Mouse (Mus musculus): ENCODE data around the gene Tmem30c. TPM values are rescaled to one million over a fixed set of nuclear protein-coding genes. Genes with fewer than 3 reads are reported as not detected.
A peak's percentile ranks its signal among the peaks of the same experiment; 100 is the strongest.

Gene Tmem30c
- polyA plus RNA-seq, 1 experiment, result not detected

DNA sequence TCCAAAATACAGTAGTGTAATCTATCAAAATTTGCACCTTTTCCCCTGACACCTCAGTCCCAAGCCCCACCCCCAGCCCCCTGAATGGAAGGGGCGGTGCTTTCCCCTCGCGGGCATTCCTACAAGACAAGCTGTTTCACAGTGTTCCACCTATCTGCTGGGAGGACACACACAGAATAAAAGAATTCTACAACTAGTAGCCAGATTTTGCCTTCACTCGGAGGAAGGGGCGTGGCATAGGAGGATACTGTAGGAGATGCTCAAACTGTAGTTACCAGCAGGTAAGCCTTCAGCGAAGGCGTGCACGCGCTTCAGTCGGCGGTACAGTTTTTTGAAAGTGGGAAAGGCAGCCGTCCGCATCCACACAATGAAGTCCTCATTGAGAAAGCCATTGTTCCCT lies 22.9 kb downstream of the Tmem30c start:
- 93% methylated on average over 13 of the region's 13 CpGs for WGBS

GRCm38 (mm10) chr16:57268058-57268841 lies 24.4 kb downstream of the Tmem30c start:
- no peaks in the 10 kb centered on the region for H3K27me3 ChIP-seq (replicated peaks; ENCODE audit: control insufficient read depth, insufficient read depth, low read length)
- no peaks in the 10 kb centered on the region for H3K36me3 ChIP-seq (ENCODE audit: control insufficient read depth, insufficient read depth, low read length)
- H3K4me1 ChIP-seq (ENCODE audit: control insufficient read depth, insufficient read depth, low read length), result no peaks in the 10 kb centered on the region
- H3K4me3 ChIP-seq (ENCODE audit: insufficient read depth, low read depth, low read length), result no peak overlapping the region
- H3K27ac ChIP-seq (ENCODE audit: insufficient read depth, low read depth, low read length), result no peak overlapping the region
- no peak for DNase-seq
- no peak for TF ChIP-seq CTCF (conservative IDR thresholded peaks at IDR 0.05; ENCODE audit: insufficient read depth, insufficient read length, low read depth, low read length)
- no peak for TF ChIP-seq POLR2A (IDR thresholded peaks at IDR 0.05; ENCODE audit: low read depth, low read length)
- 88% methylated on average over 14 of the region's 14 CpGs for WGBS

More for the DNA sequence above, 22.9 kb downstream of the Tmem30c start:
- TF ChIP-seq POLR2A (IDR thresholded peaks at IDR 0.05; ENCODE audit: low read depth, low read length), result no peak
- no peak for TF ChIP-seq CTCF (conservative IDR thresholded peaks at IDR 0.05; ENCODE audit: insufficient read depth, insufficient read length, low read depth, low read length)
- H3K27me3 ChIP-seq (replicated peaks; ENCODE audit: control insufficient read depth, insufficient read depth, low read length), result no peaks in the 10 kb centered on the region
- no peak overlapping the region for H3K27ac ChIP-seq (ENCODE audit: insufficient read depth, low read depth, low read length)
- H3K4me3 ChIP-seq (ENCODE audit: insufficient read depth, low read depth, low read length), result no peak overlapping the region
- H3K4me1 ChIP-seq (ENCODE audit: control insufficient read depth, insufficient read depth, low read length), result no peaks in the 10 kb centered on the region
- no peak for DNase-seq
- H3K36me3 ChIP-seq (ENCODE audit: control insufficient read depth, insufficient read depth, low read length), result no peaks in the 10 kb centered on the region

DNA sequence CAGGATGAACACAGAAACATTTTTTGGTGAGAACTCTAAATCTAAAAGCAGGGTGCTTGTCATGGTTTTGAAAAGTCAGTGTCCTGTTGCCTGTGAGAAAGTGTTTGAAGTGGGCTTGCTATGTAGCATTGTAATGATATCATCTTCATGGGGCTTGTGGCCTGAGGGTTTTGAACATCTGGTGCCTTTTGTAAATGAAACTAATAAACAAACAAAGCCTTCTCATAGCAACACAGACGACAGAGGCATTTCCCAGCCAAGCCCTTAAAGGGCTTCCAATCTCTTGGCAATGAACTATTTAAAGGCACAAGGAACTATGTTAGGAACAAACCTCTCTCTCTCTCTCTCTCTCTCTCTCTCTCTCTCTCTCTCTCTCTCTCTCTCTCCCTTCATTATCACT lies 25.6 kb downstream of the Tmem30c start:
- Histone ChIP-seq H3K27me3 (replicated peaks; ENCODE audit: control insufficient read depth, insufficient read depth, low read length) (no peaks in the 10 kb centered on the region), H3K4me1 (ENCODE audit: control insufficient read depth, insufficient read depth, low read length) (no peaks in the 10 kb centered on the region), H3K36me3 (ENCODE audit: control insufficient read depth, insufficient read depth, low read length) (no peaks in the 10 kb centered on the region), H3K27ac (ENCODE audit: insufficient read depth, low read depth, low read length) (no peak overlapping the region; the same call in 1 of the 2 replicates), H3K4me3 (ENCODE audit: insufficient read depth, low read depth, low read length) (no peak overlapping the region)
- DNase-seq, result peak; percentile 39
- TF ChIP-seq POLR2A (IDR thresholded peaks at IDR 0.05; ENCODE audit: low read depth, low read length), result no peak
- TF ChIP-seq CTCF (conservative IDR thresholded peaks at IDR 0.05; ENCODE audit: insufficient read depth, insufficient read length, low read depth, low read length), result no peak
- 22% methylated on average over 1 of the region's 1 CpGs for WGBS

DNA sequence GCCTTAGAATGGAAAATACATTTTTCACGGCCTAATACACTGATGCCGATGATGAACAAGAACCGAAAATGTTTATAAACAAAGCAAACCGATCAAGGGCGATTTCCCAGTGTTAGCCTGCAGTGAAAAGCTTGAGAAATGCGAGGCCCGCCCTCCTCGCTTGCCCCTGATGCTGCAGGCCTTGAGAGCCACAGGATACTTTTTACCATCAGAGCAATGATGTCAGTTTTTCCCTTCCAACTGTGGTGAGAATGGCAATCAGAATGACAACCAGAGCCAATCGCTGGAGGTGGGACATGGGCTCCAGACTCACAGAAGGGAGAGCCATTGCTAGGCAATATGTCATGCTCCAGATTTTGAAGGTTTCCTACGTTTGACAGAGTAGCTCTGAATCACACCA lies 32.5 kb downstream of the Tmem30c start:
- DNase-seq, result no peak
- no peaks in the 10 kb centered on the region for H3K27me3 ChIP-seq (replicated peaks; ENCODE audit: control insufficient read depth, insufficient read depth, low read length)
- no peak overlapping the region for H3K27ac ChIP-seq (ENCODE audit: insufficient read depth, low read depth, low read length)
- no peaks in the 10 kb centered on the region for H3K4me1 ChIP-seq (ENCODE audit: control insufficient read depth, insufficient read depth, low read length)
- H3K36me3 ChIP-seq (ENCODE audit: control insufficient read depth, insufficient read depth, low read length), result no peaks in the 10 kb centered on the region
- TF ChIP-seq POLR2A (IDR thresholded peaks at IDR 0.05; ENCODE audit: low read depth, low read length) (no peak), CTCF (conservative IDR thresholded peaks at IDR 0.05; ENCODE audit: insufficient read depth, insufficient read length, low read depth, low read length) (no peak)
- 92% methylated on average over 10 of the region's 10 CpGs for WGBS
- no peak overlapping the region for H3K4me3 ChIP-seq (ENCODE audit: insufficient read depth, low read depth, low read length)

- H3K4me1 ChIP-seq (ENCODE audit: control insufficient read depth, insufficient read depth, low read length), result no peaks in the 10 kb centered on the region
- no peak for TF ChIP-seq CTCF (conservative IDR thresholded peaks at IDR 0.05; ENCODE audit: insufficient read depth, insufficient read length, low read depth, low read length)
- TF ChIP-seq POLR2A (IDR thresholded peaks at IDR 0.05; ENCODE audit: low read depth, low read length), result no peak
- no peak overlapping the region for H3K4me3 ChIP-seq (ENCODE audit: insufficient read depth, low read depth, low read length)
- WGBS, result 88% methylated on average over 13 of the region's 13 CpGs
- no peak overlapping the region for H3K27ac ChIP-seq (ENCODE audit: insufficient read depth, low read depth, low read length)
- DNase-seq, result no peak
- no peaks in the 10 kb centered on the region for H3K36me3 ChIP-seq (ENCODE audit: control insufficient read depth, insufficient read depth, low read length)
- H3K27me3 ChIP-seq (replicated peaks; ENCODE audit: control insufficient read depth, insufficient read depth, low read length), result no peaks in the 10 kb centered on the region
Measured at GRCm38 (mm10) chr16:57259356-57260083, 33.1 kb downstream of the Tmem30c start.

GRCm38 (mm10) chr16:57251589-57252421 lies 40.9 kb downstream of the Tmem30c start:
- H3K36me3 ChIP-seq (ENCODE audit: control insufficient read depth, insufficient read depth, low read length), result no peaks in the 10 kb centered on the region

More at GRCm38 (mm10) chr16:57251589-57252421, 40.9 kb downstream of the Tmem30c start:
- H3K4me1 ChIP-seq (ENCODE audit: control insufficient read depth, insufficient read depth, low read length), result no peaks in the 10 kb centered on the region
- no peaks in the 10 kb centered on the region for H3K27me3 ChIP-seq (replicated peaks; ENCODE audit: control insufficient read depth, insufficient read depth, low read length)
- DNase-seq, result peak; percentile 73
- 34% methylated on average over 7 of the region's 7 CpGs for WGBS
- no peak overlapping the region for H3K4me3 ChIP-seq (ENCODE audit: insufficient read depth, low read depth, low read length)
- peak overlapping the region; percentile 89 for H3K27ac ChIP-seq (ENCODE audit: insufficient read depth, low read depth, low read length)
- TF ChIP-seq POLR2A (IDR thresholded peaks at IDR 0.05; ENCODE audit: low read depth, low read length), result no peak
- TF ChIP-seq CTCF (conservative IDR thresholded peaks at IDR 0.05; ENCODE audit: insufficient read depth, insufficient read length, low read depth, low read length), result no peak
